Mouse (Mus musculus) forebrain, embryonic 16.5 days (tissue): Measurements from ENCODE around the gene Pappa. TPM values are rescaled to one million over a fixed set of nuclear protein-coding genes. Genes with fewer than 3 reads are reported as not detected.

Experiments
- ATAC-seq: fragments of 200-750 bp; cut with Nextera tagmentation; 2 replicates; pipeline ENCODE4 v1.8.0; 2017; ENCODE audit warnings: mild to moderate bottlenecking, moderate library complexity
- H3K27ac ChIP-seq: fragments of 300-500 bp; sonication (generic); 2 replicates; pipeline ENCODE4 v1.5.1; 2014; ENCODE audit warnings: low read length, control low read depth
- H3K27me3 ChIP-seq: fragments of 300-500 bp; sonication (generic); replicated peaks from 2 replicates; pipeline ENCODE4 v1.6.1; 2014; ENCODE audit warnings: low read length; ENCODE audit not compliant: control insufficient read depth, insufficient read depth
- H3K36me3 ChIP-seq: fragments of 300-500 bp; sonication (generic); 2 replicates; pipeline ENCODE4 v1.6.1; 2014; ENCODE audit not compliant: control insufficient read depth, insufficient read depth
- H3K4me1 ChIP-seq: fragments of 300-500 bp; sonication (generic); replicated peaks from 2 replicates; pipeline ENCODE4 v1.6.1; 2014; ENCODE audit warnings: low read length; ENCODE audit not compliant: control insufficient read depth, insufficient read depth
- H3K4me2 ChIP-seq: fragments of 300-500 bp; sonication (generic); 2 replicates; pipeline ENCODE4 v1.6.1; 2014; ENCODE audit warnings: mild to moderate bottlenecking, low read length, control low read depth
- H3K4me3 ChIP-seq: fragments of 300-500 bp; sonication (generic); replicated peaks from 2 replicates; pipeline ENCODE4 v1.5.1; 2014; ENCODE audit warnings: mild to moderate bottlenecking, low read length, control low read depth
- H3K9ac ChIP-seq: fragments of 300-500 bp; sonication (generic); replicated peaks from 2 replicates; pipeline ENCODE4 v1.6.1; 2014; ENCODE audit warnings: low read depth, low read length, control low read depth
- H3K9me3 ChIP-seq: fragments of 300-500 bp; sonication (generic); 2 replicates; pipeline ENCODE4 v1.6.1; 2016; ENCODE audit warnings: low read length; ENCODE audit not compliant: control insufficient read depth
- WGBS: fragments of 180-500 bp; shearing (Covaris S2); extraction: QIAGEN DNeasy Blood & Tissue Kit; methylation state at CpG from one replicate; pipeline ENCODE4 v1.1.7; 2014; 5-methylcytosine and 5-hydroxymethylcytosine counted together
- polyA plus RNA-seq: library from polyadenylated mRNA; unstranded; fragments of >200 nt; fragmentation: Nextera tagmentation; extraction: Ambion mirVana; gene quantifications from 2 replicates; pipeline ENCODE4 v1.2.1, GENCODE M21; 2015

Gene Pappa
- polyA plus RNA-seq, 1 experiment from 2014 or later = 0.39 TPM

DNA sequence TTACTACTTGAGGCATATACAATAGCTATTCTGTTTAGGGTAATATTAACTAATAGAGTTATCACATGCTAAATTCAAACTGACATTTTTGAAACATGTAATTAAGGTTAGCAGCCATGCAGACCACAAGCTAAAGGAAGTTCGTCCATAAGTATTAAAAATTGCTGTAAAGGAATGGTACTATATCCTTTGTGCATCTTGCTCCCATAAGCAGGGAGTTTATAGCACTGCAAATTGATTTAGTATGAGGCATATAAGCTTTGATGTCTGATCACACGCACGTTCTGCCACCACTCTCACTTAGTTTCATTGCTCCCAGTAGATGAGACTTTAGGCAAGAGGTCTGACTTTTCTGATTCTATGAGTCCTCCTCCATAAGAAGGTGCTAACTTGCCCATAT lies 68.8 kb downstream of the Pappa start:
- Histone ChIP-seq H3K4me1 (no peaks in the 10 kb centered on the region), H3K4me2 (no peak overlapping the region), H3K36me3 (no peaks in the 10 kb centered on the region), H3K9me3 (no peaks in the 10 kb centered on the region), H3K27me3 (no peaks in the 10 kb centered on the region), H3K27ac (no peak overlapping the region), H3K4me3 (no peak overlapping the region), H3K9ac (no peak overlapping the region)
- 91% methylated on average over 3 of the region's 3 CpGs for WGBS
- no peak for ATAC-seq

DNA sequence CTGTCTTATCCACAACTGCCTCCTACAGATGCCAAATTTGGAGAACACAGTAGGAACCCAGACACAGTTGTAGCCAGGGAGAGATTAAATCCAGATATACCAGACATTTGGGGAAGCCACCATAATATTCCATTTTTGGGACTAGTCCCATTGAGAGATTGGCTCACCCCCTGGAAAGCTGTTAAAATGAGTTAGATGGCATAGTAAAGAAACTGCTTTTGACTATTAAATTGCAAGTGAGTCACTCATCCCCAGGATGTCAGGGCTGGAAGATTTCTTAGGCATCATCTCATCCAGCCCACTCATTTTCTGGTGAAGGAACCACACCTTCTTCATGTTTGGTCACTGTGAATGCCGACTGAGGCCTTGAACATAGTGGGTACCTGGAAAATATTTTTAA lies 72.0 kb downstream of the Pappa start:
- WGBS = 79% methylated on average over 1 of the region's 1 CpGs

DNA sequence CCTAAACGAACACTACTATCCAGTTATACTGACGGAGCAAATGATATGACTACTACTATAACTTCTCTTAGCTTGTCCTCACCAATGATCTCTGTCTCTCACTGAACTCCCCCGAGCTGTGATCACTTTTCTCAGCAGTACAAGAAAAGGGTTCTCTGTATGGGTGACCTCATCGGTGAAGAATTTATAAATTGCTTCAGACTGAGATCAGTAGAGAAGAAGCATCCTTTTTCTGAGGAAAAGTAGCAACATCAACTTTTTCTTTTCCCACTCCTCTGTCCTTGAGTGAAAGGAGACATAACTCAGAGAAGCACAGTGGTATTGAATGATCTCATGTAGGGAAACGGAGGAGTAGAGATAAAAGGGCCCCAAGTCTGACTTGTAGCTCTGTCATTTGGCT lies 79.7 kb downstream of the Pappa start:
- H3K4me2 ChIP-seq = no peak overlapping the region
- H3K36me3 ChIP-seq = no peaks in the 10 kb centered on the region
- H3K27ac ChIP-seq = no peak overlapping the region
- no peaks in the 10 kb centered on the region for H3K27me3 ChIP-seq
- no peak overlapping the region for H3K4me3 ChIP-seq
- 77% methylated on average over 5 of the region's 5 CpGs for WGBS
- ATAC-seq = no peak
- no peaks in the 10 kb centered on the region for H3K9me3 ChIP-seq
- no peak overlapping the region for H3K9ac ChIP-seq
- no peaks in the 10 kb centered on the region for H3K4me1 ChIP-seq

More for the DNA sequence above, 72.0 kb downstream of the Pappa start:
- Histone ChIP-seq H3K27ac (no peak overlapping the region), H3K4me1 (no peaks in the 10 kb centered on the region), H3K9me3 (no peaks in the 10 kb centered on the region), H3K36me3 (no peaks in the 10 kb centered on the region), H3K4me3 (no peak overlapping the region), H3K4me2 (no peak overlapping the region), H3K9ac (no peak overlapping the region), H3K27me3 (no peaks in the 10 kb centered on the region)
- no peak for ATAC-seq

DNA sequence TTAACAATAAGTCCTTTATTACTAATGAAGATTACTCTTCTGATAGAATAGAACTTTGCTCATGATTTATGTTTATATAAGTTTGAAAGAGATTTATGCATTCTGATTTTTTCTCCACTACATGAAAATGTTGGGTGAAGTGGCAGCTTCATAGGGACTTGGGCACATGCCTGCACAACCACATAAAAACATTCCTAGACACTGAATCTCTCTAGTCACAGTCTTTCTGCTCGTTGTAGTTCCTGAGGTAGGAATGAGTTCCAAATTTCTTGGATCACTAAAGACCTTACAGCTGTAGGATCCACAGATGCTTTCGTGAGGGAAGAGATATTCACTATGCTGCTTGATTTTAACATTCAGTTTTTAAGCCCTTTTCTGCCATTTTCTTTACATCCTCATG lies 81.5 kb downstream of the Pappa start:
- Histone ChIP-seq H3K9me3 (no peaks in the 10 kb centered on the region), H3K27ac (no peak overlapping the region), H3K27me3 (no peaks in the 10 kb centered on the region), H3K36me3 (no peaks in the 10 kb centered on the region), H3K9ac (no peak overlapping the region), H3K4me3 (no peak overlapping the region), H3K4me1 (no peaks in the 10 kb centered on the region), H3K4me2 (no peak overlapping the region)
- no peak for ATAC-seq
- WGBS = 92% methylated on average over 2 of the region's 2 CpGs

DNA sequence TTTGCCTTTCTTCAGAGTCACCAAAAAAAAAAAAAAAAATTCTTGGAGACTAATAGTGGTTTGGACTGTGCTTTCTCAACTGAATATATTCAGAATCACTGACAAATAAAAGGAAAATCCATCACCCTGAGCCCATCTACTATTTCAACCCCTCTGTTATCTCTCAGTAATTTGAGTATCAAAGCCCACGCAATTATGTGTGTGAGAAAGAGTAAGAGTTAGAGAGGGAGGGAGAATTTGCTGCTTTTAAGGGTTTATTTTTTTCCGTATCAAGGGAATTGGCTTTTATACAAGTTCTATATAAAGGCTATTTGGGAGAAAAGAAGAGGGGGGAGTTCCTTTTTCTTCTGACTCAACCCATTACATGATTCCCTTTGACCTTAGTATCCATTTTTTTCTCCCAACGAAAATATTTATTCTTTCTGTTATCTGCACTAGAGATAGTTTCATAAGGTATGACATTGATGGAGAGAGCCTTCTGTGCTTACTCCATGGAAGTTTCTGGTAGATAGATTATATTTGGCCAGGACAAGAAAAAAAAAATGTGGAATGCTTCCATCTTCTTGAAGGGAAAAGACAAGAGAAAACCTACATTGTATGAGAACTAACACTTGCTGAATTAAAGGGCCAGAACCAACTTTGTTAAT lies 85.5 kb downstream of the Pappa start:
- no peak for ATAC-seq
- H3K9ac ChIP-seq = no peak overlapping the region

DNA sequence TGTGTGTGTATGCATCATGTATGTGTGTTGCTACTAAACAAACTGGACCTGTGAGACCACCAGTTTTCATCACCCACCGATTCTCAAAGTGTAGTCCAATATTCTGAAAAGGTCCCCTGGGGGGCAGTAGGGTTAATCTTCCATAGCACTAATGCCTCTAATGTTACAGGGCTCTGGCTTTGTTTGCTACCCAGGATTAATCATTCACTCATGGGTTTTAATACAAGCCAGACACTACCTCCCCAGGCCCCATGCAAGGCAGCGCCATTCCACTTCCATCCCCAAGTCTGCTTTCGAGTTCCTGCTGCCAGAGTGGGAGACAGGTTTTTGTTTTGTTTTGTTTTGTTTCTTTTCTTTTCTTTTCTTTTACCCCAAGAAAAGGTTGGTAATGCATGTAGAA lies 92.7 kb downstream of the Pappa start:
- 14% methylated on average over 3 of the region's 3 CpGs for WGBS
- H3K4me3 ChIP-seq = no peak overlapping the region
- H3K27ac ChIP-seq = no peak overlapping the region
- H3K9ac ChIP-seq = no peak overlapping the region
- no peaks in the 10 kb centered on the region for H3K9me3 ChIP-seq
- no peaks in the 10 kb centered on the region for H3K4me1 ChIP-seq
- no peak for ATAC-seq
- no peaks in the 10 kb centered on the region for H3K36me3 ChIP-seq
- no peak overlapping the region for H3K4me2 ChIP-seq
- H3K27me3 ChIP-seq = no peaks in the 10 kb centered on the region

More for the DNA sequence above, 85.5 kb downstream of the Pappa start:
- Histone ChIP-seq H3K36me3 (no peaks in the 10 kb centered on the region), H3K4me2 (no peak overlapping the region), H3K4me3 (no peak overlapping the region), H3K9me3 (no peaks in the 10 kb centered on the region), H3K27ac (no peak overlapping the region), H3K27me3 (no peaks in the 10 kb centered on the region), H3K4me1 (no peaks in the 10 kb centered on the region)
- WGBS = 88% methylated on average over 3 of the region's 3 CpGs

DNA sequence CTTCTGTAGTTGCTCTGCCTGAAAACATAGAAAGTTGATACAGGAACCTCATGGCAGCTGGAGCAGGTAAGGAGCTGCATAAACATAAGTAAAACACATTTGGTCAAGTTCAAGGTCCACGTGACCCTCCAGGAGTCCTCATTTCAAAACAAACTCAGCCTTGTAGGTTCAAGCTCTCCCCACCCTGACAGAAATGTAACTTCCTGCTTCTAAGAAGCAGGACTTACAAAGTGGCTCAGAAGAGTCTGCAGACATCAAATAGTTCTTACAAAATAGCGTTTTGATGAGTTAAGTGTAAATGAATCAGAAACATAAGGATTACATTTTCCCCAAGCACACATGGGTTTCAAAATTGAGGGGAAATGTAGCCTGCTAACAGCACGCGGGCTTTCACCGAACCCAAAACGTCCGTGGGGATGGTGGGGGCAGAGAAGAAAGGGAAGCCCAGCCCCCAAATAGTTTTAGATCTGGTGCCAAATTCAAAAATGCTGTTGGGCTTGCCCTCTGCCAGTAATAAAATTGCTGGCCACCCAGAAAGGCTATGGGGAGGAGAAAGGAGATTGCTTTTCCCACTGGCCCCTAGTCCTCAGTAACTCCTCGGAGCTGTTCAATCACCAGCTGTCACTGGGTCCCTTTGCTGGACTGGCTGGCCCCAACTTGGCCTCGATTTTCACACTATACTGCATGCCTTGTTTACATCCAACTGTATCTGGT lies 93.8 kb downstream of the Pappa start:
- no peaks in the 10 kb centered on the region for H3K4me1 ChIP-seq
- no peak; the same call in 1 of the 2 replicates for ATAC-seq
- H3K9ac ChIP-seq = no peak overlapping the region
- H3K27ac ChIP-seq = no peak overlapping the region
- H3K9me3 ChIP-seq = no peaks in the 10 kb centered on the region
- no peak overlapping the region for H3K4me3 ChIP-seq
- 51% methylated on average over 9 of the region's 9 CpGs for WGBS
- H3K27me3 ChIP-seq = no peaks in the 10 kb centered on the region
- no peak overlapping the region for H3K4me2 ChIP-seq
- no peaks in the 10 kb centered on the region for H3K36me3 ChIP-seq

DNA sequence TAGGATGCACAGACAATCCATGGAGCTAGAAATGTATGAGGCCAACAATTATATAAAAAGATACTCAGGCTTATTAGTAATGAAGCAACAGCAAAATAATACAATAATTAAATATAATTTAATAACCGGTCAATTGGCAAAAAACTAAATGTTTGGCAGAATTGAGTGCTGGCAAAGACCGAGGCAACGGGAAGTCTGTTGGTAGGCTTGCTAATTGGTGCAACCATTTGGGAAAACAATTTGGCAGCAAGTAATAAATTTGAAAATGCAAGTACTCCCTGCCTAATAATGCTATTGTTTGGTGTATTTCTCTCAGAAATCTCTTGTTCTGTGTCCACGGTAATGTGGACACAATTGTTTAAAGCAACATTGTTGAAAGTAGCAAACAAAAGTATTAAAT lies 99.9 kb downstream of the Pappa start:
- Histone ChIP-seq H3K36me3 (no peaks in the 10 kb centered on the region), H3K27me3 (no peaks in the 10 kb centered on the region), H3K27ac (no peak overlapping the region), H3K4me1 (no peaks in the 10 kb centered on the region), H3K4me2 (no peak overlapping the region), H3K4me3 (no peak overlapping the region), H3K9me3 (no peaks in the 10 kb centered on the region), H3K9ac (no peak overlapping the region)
- 50% methylated on average over 4 of the region's 4 CpGs for WGBS
- no peak for ATAC-seq

DNA sequence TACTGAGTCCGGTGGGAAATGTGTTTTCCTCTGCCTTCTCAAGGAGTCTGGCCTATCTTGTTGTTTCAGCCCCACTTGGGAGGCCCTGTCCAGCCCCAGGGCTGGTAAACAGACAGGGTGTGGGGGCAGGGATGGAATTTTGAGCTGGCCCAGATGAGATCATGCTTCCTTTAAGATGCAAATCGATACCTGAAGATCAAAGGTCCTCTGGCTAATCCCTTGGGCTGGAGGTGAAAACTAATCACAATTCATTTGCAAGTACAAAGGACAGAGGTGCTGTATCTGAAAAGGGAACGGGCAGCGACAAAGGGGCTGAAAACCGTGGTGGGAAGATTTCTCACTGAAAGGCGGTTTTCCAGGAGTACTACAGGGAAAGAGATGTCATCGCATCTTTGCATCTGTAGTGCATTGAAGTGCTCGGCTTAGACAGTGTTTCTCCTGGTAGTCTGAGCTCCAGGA lies 114.6 kb downstream of the Pappa start:
- Histone ChIP-seq H3K4me1 (no peaks in the 10 kb centered on the region; the same call in 1 of the 2 replicates), H3K9me3 (no peaks in the 10 kb centered on the region), H3K9ac (no peak overlapping the region), H3K36me3 (no peaks in the 10 kb centered on the region), H3K4me2 (no peak overlapping the region), H3K27ac (no peak overlapping the region), H3K4me3 (no peak overlapping the region), H3K27me3 (no peaks in the 10 kb centered on the region)
- no peak for ATAC-seq
- WGBS = 2% methylated on average over 8 of the region's 8 CpGs
